Mouse (Mus musculus): Measurements from ENCODE around the gene Adra1b.

Gene Adra1b

GRCm38 (mm10) chr11:43758436-43758835 is 142.6 kb downstream of the Adra1b start:
- Histone ChIP-seq H3K4me1 (replicated peaks; ENCODE audit: low read depth, low read length) (peaks cover 5% of the 10 kb centered on the region), H3K9me3 (ENCODE audit: low read length) (no peaks in the 10 kb centered on the region), H3K27me3 (ENCODE audit: insufficient read depth, low read length) (peaks cover 13% of the 10 kb centered on the region; the same call in 1 of the 2 replicates), H3K4me3 (replicated peaks; ENCODE audit: low read length) (no peak overlapping the region), H3K36me3 (ENCODE audit: insufficient read depth, low read length) (no peaks in the 10 kb centered on the region)
- no peak for TF ChIP-seq CTCF (conservative IDR thresholded peaks at IDR 0.05; ENCODE audit: low read length)
- TF ChIP-seq NANOG (IDR thresholded peaks at IDR 0.05; ENCODE audit: borderline replicate concordance, low read length): no peak
- no peak for TF ChIP-seq POU5F1 (IDR thresholded peaks at IDR 0.05; ENCODE audit: borderline replicate concordance, low read length)

- peaks cover 3% of the 10 kb centered on the region; the same call in 1 of the 2 replicates for H3K27me3 ChIP-seq (ENCODE audit: insufficient read depth, low read length)
- TF ChIP-seq CTCF (conservative IDR thresholded peaks at IDR 0.05; ENCODE audit: low read length) (peak; percentile 55), POU5F1 (IDR thresholded peaks at IDR 0.05; ENCODE audit: borderline replicate concordance, low read length) (no peak)
Measured at GRCm38 (mm10) chr11:43755411-43755810, 145.6 kb downstream of the Adra1b start.

GRCm38 (mm10) chr11:43754568-43754967 is 146.4 kb downstream of the Adra1b start:
- Histone ChIP-seq H3K4me1 (replicated peaks; ENCODE audit: low read depth, low read length) (peaks cover 27% of the 10 kb centered on the region), H3K36me3 (ENCODE audit: insufficient read depth, low read length) (no peaks in the 10 kb centered on the region), H3K27me3 (ENCODE audit: insufficient read depth, low read length) (peaks cover 3% of the 10 kb centered on the region; the same call in 1 of the 2 replicates), H3K9me3 (ENCODE audit: low read length) (no peaks in the 10 kb centered on the region), H3K4me3 (replicated peaks; ENCODE audit: low read length) (no peak overlapping the region)
- TF ChIP-seq NANOG (IDR thresholded peaks at IDR 0.05; ENCODE audit: borderline replicate concordance, low read length) (no peak), CTCF (conservative IDR thresholded peaks at IDR 0.05; ENCODE audit: low read length) (no peak), POU5F1 (IDR thresholded peaks at IDR 0.05; ENCODE audit: borderline replicate concordance, low read length) (no peak)

More at GRCm38 (mm10) chr11:43755411-43755810, 145.6 kb downstream of the Adra1b start:
- H3K36me3 ChIP-seq (ENCODE audit: insufficient read depth, low read length): no peaks in the 10 kb centered on the region
- H3K4me1 ChIP-seq (replicated peaks; ENCODE audit: low read depth, low read length): peaks cover 27% of the 10 kb centered on the region
- H3K9me3 ChIP-seq (ENCODE audit: low read length): no peaks in the 10 kb centered on the region
- no peak overlapping the region for H3K4me3 ChIP-seq (replicated peaks; ENCODE audit: low read length)

GRCm38 (mm10) chr11:43751542-43751941 is 149.5 kb downstream of the Adra1b start:
- no peak overlapping the region for H3K4me3 ChIP-seq (replicated peaks; ENCODE audit: low read length)
- no peaks in the 10 kb centered on the region for H3K27me3 ChIP-seq (ENCODE audit: insufficient read depth, low read length)
- TF ChIP-seq CTCF (conservative IDR thresholded peaks at IDR 0.05; ENCODE audit: low read length) (peak; percentile 45), POU5F1 (IDR thresholded peaks at IDR 0.05; ENCODE audit: borderline replicate concordance, low read length) (no peak)
- H3K4me1 ChIP-seq (replicated peaks; ENCODE audit: low read depth, low read length): peaks cover 36% of the 10 kb centered on the region
- H3K9me3 ChIP-seq (ENCODE audit: low read length): no peaks in the 10 kb centered on the region
- H3K36me3 ChIP-seq (ENCODE audit: insufficient read depth, low read length): no peaks in the 10 kb centered on the region

GRCm38 (mm10) chr11:43747233-43748226 is 153.5 kb downstream of the Adra1b start, which contains the start of gene Ttc1:
TSS of gene Ttc1 (minus strand) at chr11:43748008.
- Histone ChIP-seq H3K4me3 (replicated peaks; ENCODE audit: low read length) (peak within 1 kb of the TSS; percentile 93), H3K36me3 (ENCODE audit: insufficient read depth, low read length) (peaks cover 27% of the 10 kb centered on the region), H3K4me1 (replicated peaks; ENCODE audit: low read depth, low read length) (peaks cover 30% of the 10 kb centered on the region), H3K9me3 (ENCODE audit: low read length) (no peaks in the 10 kb centered on the region), H3K27me3 (ENCODE audit: insufficient read depth, low read length) (no peaks in the 10 kb centered on the region)
- no peak for TF ChIP-seq NANOG (IDR thresholded peaks at IDR 0.05; ENCODE audit: borderline replicate concordance, low read length)
- no peak for TF ChIP-seq CTCF (conservative IDR thresholded peaks at IDR 0.05; ENCODE audit: low read length)
- TF ChIP-seq POU5F1 (IDR thresholded peaks at IDR 0.05; ENCODE audit: borderline replicate concordance, low read length): no peak

- H3K4me1 ChIP-seq (replicated peaks; ENCODE audit: low read depth, low read length): peaks cover 16% of the 10 kb centered on the region
- H3K9me3 ChIP-seq (ENCODE audit: low read length): no peaks in the 10 kb centered on the region
- H3K36me3 ChIP-seq (ENCODE audit: insufficient read depth, low read length): peaks cover 78% of the 10 kb centered on the region
Measured at GRCm38 (mm10) chr11:43728737-43729301, 172.2 kb downstream of the Adra1b start.

GRCm38 (mm10) chr11:43727796-43728195 is 173.2 kb downstream of the Adra1b start:
- TF ChIP-seq POU5F1 (IDR thresholded peaks at IDR 0.05; ENCODE audit: borderline replicate concordance, low read length) (no peak), CTCF (conservative IDR thresholded peaks at IDR 0.05; ENCODE audit: low read length) (no peak), NANOG (IDR thresholded peaks at IDR 0.05; ENCODE audit: borderline replicate concordance, low read length) (no peak)
- Histone ChIP-seq H3K4me3 (replicated peaks; ENCODE audit: low read length) (no peak overlapping the region), H3K36me3 (ENCODE audit: insufficient read depth, low read length) (peaks cover 76% of the 10 kb centered on the region), H3K4me1 (replicated peaks; ENCODE audit: low read depth, low read length) (peaks cover 23% of the 10 kb centered on the region), H3K27me3 (ENCODE audit: insufficient read depth, low read length) (no peaks in the 10 kb centered on the region), H3K9me3 (ENCODE audit: low read length) (no peaks in the 10 kb centered on the region)

More at GRCm38 (mm10) chr11:43728737-43729301, 172.2 kb downstream of the Adra1b start:
- no peak overlapping the region for H3K4me3 ChIP-seq (replicated peaks; ENCODE audit: low read length)
- H3K27me3 ChIP-seq (ENCODE audit: insufficient read depth, low read length): no peaks in the 10 kb centered on the region
- TF ChIP-seq CTCF (conservative IDR thresholded peaks at IDR 0.05; ENCODE audit: low read length): no peak
- no peak for TF ChIP-seq POU5F1 (IDR thresholded peaks at IDR 0.05; ENCODE audit: borderline replicate concordance, low read length)

Data from E14TG2a.4 (cell line).